Mouse (Mus musculus) embryonic facial prominence, embryonic 10.5 days (tissue): ENCODE data around the gene Slc39a11. TPM values are rescaled to one million over a fixed set of nuclear protein-coding genes. Genes with fewer than 3 reads are reported as not detected.

Source experiments
- DNase-seq: peaks from one replicate; pipeline ENCODE4 v3.0.0-alpha.2; 2017; ENCODE audit warnings: low spot score
- H3K27ac ChIP-seq: fragments of 300-500 bp; sonication (generic); replicated peaks from 2 replicates; pipeline ENCODE4 v1.5.1; 2016; ENCODE audit warnings: mild to moderate bottlenecking
- H3K27me3 ChIP-seq: fragments of 300-500 bp; sonication (generic); replicated peaks from 2 replicates; pipeline ENCODE4 v1.6.1; 2016; ENCODE audit warnings: low read depth, mild to moderate bottlenecking; ENCODE audit not compliant: poor library complexity, severe bottlenecking
- H3K36me3 ChIP-seq: fragments of 300-500 bp; sonication (generic); replicated peaks from 2 replicates; pipeline ENCODE4 v1.6.1; 2016; ENCODE audit warnings: mild to moderate bottlenecking, moderate library complexity
- H3K4me1 ChIP-seq: fragments of 300-500 bp; sonication (generic); 2 replicates; pipeline ENCODE4 v1.6.1; 2016
- H3K4me3 ChIP-seq: fragments of 300-500 bp; sonication (generic); 2 replicates; pipeline ENCODE4 v1.5.1; 2016; ENCODE audit warnings: mild to moderate bottlenecking, moderate library complexity
- H3K9me3 ChIP-seq: fragments of 300-500 bp; sonication (generic); 2 replicates; pipeline ENCODE4 v1.6.1; 2016; ENCODE audit warnings: mild to moderate bottlenecking
- whole genome bisulfite sequencing: fragments of 180-500 bp; shearing (Covaris S2); methylation state at CpG from one replicate; pipeline ENCODE4 v1.1.7; 2016; 5-methylcytosine and 5-hydroxymethylcytosine counted together
- polyA plus RNA-seq: library from polyadenylated mRNA; unstranded; fragments of >200 nt; fragmentation: Nextera tagmentation; extraction: Ambion mirVana; gene quantifications from 2 replicates; pipeline ENCODE4 v1.2.1, GENCODE M21; 2016

Gene Slc39a11
- polyA plus RNA-seq, 1 experiment from 2014 or later = 17.2 TPM

GRCm38 (mm10) chr11:113284951-113285741 lies 364.7 kb downstream of the Slc39a11 start:
- no peak for DNase-seq
- 79% methylated on average over 27 of the region's 27 CpGs for WGBS
- Histone ChIP-seq H3K27me3 (0 out of 2 replicates have a peak, but pooled peaks cover 7% of the 10 kb centered on the region), H3K36me3 (no peaks in the 10 kb centered on the region), H3K4me1 (peaks cover 39% of the 10 kb centered on the region), H3K27ac (no peak overlapping the region; the same call in 1 of the 2 replicates), H3K9me3 (no peaks in the 10 kb centered on the region), H3K4me3 (no peak overlapping the region)

- peak overlapping the region; percentile 4; the same call in 1 of the 2 replicates for H3K27ac ChIP-seq
- 39% methylated on average over 11 of the region's 11 CpGs for WGBS
These were observed 366.5 kb downstream of the Slc39a11 start for GRCm38 (mm10) chr11:113283376-113283811.

GRCm38 (mm10) chr11:113278238-113278637 lies 371.6 kb downstream of the Slc39a11 start:
- Histone ChIP-seq H3K36me3 (no peaks in the 10 kb centered on the region), H3K9me3 (no peaks in the 10 kb centered on the region), H3K27me3 (0 out of 2 replicates have a peak, but pooled peaks cover 7% of the 10 kb centered on the region), H3K4me1 (peaks cover 36% of the 10 kb centered on the region), H3K4me3 (no peak overlapping the region), H3K27ac (no peak overlapping the region)
- whole genome bisulfite sequencing = 89% methylated on average over 6 of the region's 6 CpGs
- no peak for DNase-seq

More at GRCm38 (mm10) chr11:113283376-113283811, 366.5 kb downstream of the Slc39a11 start:
- Histone ChIP-seq H3K27me3 (0 out of 2 replicates have a peak, but pooled peaks cover 7% of the 10 kb centered on the region), H3K4me3 (no peak overlapping the region), H3K9me3 (no peaks in the 10 kb centered on the region), H3K4me1 (peaks cover 43% of the 10 kb centered on the region), H3K36me3 (no peaks in the 10 kb centered on the region)
- no peak for DNase-seq

- H3K27ac ChIP-seq = peak overlapping the region; percentile 51
- H3K27me3 ChIP-seq = 0 out of 2 replicates have a peak, but pooled peaks cover 7% of the 10 kb centered on the region
- WGBS = 52% methylated on average over 10 of the region's 10 CpGs
- H3K9me3 ChIP-seq = no peaks in the 10 kb centered on the region
- no peaks in the 10 kb centered on the region for H3K36me3 ChIP-seq
- no peak overlapping the region for H3K4me3 ChIP-seq
- H3K4me1 ChIP-seq = peaks cover 33% of the 10 kb centered on the region
- no peak for DNase-seq
These were observed 372.8 kb downstream of the Slc39a11 start for GRCm38 (mm10) chr11:113277034-113277612.

- H3K4me1 ChIP-seq = peaks cover 39% of the 10 kb centered on the region
- 0 out of 2 replicates have a peak, but pooled peaks cover 7% of the 10 kb centered on the region for H3K27me3 ChIP-seq
- H3K9me3 ChIP-seq = no peaks in the 10 kb centered on the region
- H3K4me3 ChIP-seq = no peak overlapping the region
- WGBS = 91% methylated on average over 8 of the region's 8 CpGs
- DNase-seq = no peak
- no peak overlapping the region for H3K27ac ChIP-seq
- no peaks in the 10 kb centered on the region for H3K36me3 ChIP-seq
These were observed 373.4 kb downstream of the Slc39a11 start for GRCm38 (mm10) chr11:113276518-113276917.

GRCm38 (mm10) chr11:113274037-113274436 lies 375.8 kb downstream of the Slc39a11 start:
- no peaks in the 10 kb centered on the region for H3K9me3 ChIP-seq

GRCm38 (mm10) chr11:113271857-113272256 lies 378.0 kb downstream of the Slc39a11 start:
- WGBS = 80% methylated on average over 6 of the region's 6 CpGs

More at GRCm38 (mm10) chr11:113274037-113274436, 375.8 kb downstream of the Slc39a11 start:
- no peak overlapping the region for H3K27ac ChIP-seq
- H3K4me1 ChIP-seq = peaks cover 43% of the 10 kb centered on the region
- no peaks in the 10 kb centered on the region for H3K36me3 ChIP-seq
- WGBS = 87% methylated on average over 8 of the region's 8 CpGs
- H3K27me3 ChIP-seq = no peaks in the 10 kb centered on the region
- no peak for DNase-seq
- H3K4me3 ChIP-seq = no peak overlapping the region

GRCm38 (mm10) chr11:113268831-113269319 lies 381.0 kb downstream of the Slc39a11 start:
- no peak for DNase-seq
- Histone ChIP-seq H3K9me3 (no peaks in the 10 kb centered on the region), H3K4me3 (no peak overlapping the region), H3K27me3 (no peaks in the 10 kb centered on the region), H3K36me3 (no peaks in the 10 kb centered on the region), H3K4me1 (peaks cover 48% of the 10 kb centered on the region), H3K27ac (no peak overlapping the region)
- 94% methylated on average over 8 of the region's 8 CpGs for WGBS

More at GRCm38 (mm10) chr11:113271857-113272256, 378.0 kb downstream of the Slc39a11 start:
- no peaks in the 10 kb centered on the region for H3K9me3 ChIP-seq
- H3K27me3 ChIP-seq = no peaks in the 10 kb centered on the region
- H3K4me1 ChIP-seq = peaks cover 41% of the 10 kb centered on the region
- H3K4me3 ChIP-seq = no peak overlapping the region
- no peaks in the 10 kb centered on the region for H3K36me3 ChIP-seq
- no peak for DNase-seq
- 0 out of 2 replicates have a peak overlapping the region, but pooled peaks have one; percentile 12 for H3K27ac ChIP-seq

GRCm38 (mm10) chr11:113267516-113268230 lies 382.2 kb downstream of the Slc39a11 start:
- Histone ChIP-seq H3K27ac (no peak overlapping the region), H3K4me3 (no peak overlapping the region), H3K9me3 (no peaks in the 10 kb centered on the region), H3K4me1 (peaks cover 44% of the 10 kb centered on the region), H3K27me3 (no peaks in the 10 kb centered on the region), H3K36me3 (no peaks in the 10 kb centered on the region)
- DNase-seq = no peak
- WGBS = 78% methylated on average over 17 of the region's 17 CpGs

GRCm38 (mm10) chr11:113266706-113267105 lies 383.2 kb downstream of the Slc39a11 start:
- Histone ChIP-seq H3K36me3 (no peaks in the 10 kb centered on the region), H3K9me3 (no peaks in the 10 kb centered on the region), H3K4me1 (peaks cover 46% of the 10 kb centered on the region), H3K4me3 (no peak overlapping the region), H3K27ac (no peak overlapping the region; the same call in 1 of the 2 replicates), H3K27me3 (no peaks in the 10 kb centered on the region)
- 57% methylated on average over 4 of the region's 4 CpGs for WGBS
- DNase-seq = no peak

- Histone ChIP-seq H3K4me3 (no peak overlapping the region), H3K9me3 (no peaks in the 10 kb centered on the region), H3K27me3 (no peaks in the 10 kb centered on the region), H3K27ac (no peak overlapping the region), H3K4me1 (peaks cover 47% of the 10 kb centered on the region), H3K36me3 (no peaks in the 10 kb centered on the region)
- DNase-seq = no peak
- 85% methylated on average over 3 of the region's 3 CpGs for WGBS
These were observed 384.3 kb downstream of the Slc39a11 start for GRCm38 (mm10) chr11:113265567-113265966.

GRCm38 (mm10) chr11:113263971-113264370 lies 385.9 kb downstream of the Slc39a11 start:
- H3K36me3 ChIP-seq = no peaks in the 10 kb centered on the region
- WGBS = 84% methylated on average over 7 of the region's 7 CpGs
- peaks cover 55% of the 10 kb centered on the region for H3K4me1 ChIP-seq
- DNase-seq = no peak
- H3K4me3 ChIP-seq = no peak overlapping the region
- H3K27ac ChIP-seq = no peak overlapping the region
- H3K27me3 ChIP-seq = no peaks in the 10 kb centered on the region
- H3K9me3 ChIP-seq = no peaks in the 10 kb centered on the region
